Mouse (Mus musculus): ENCODE results near the gene Slc6a18. TPM values are rescaled to one million over a fixed set of nuclear protein-coding genes. Genes with fewer than 3 reads are reported as not detected.

Slc6a18 gene
- polyA plus RNA-seq, 1 experiment from 2014 or later, result 76.6 TPM

GRCm38 (mm10) chr13:73692249-73692868 is 14.5 kb upstream of the Slc6a18 start:
- Histone ChIP-seq H3K9ac (ENCODE audit: low read depth, low read length) (no peak overlapping the region), H3K4me2 (ENCODE audit: low read length) (no peak overlapping the region), H3K36me3 (ENCODE audit: insufficient read depth, low read length) (no peaks in the 10 kb centered on the region), H3K27me3 (ENCODE audit: insufficient read depth, low read length) (no peaks in the 10 kb centered on the region), H3K9me3 (replicated peaks; ENCODE audit: low read length) (no peaks in the 10 kb centered on the region), H3K4me1 (replicated peaks; ENCODE audit: insufficient read depth, low read length) (0 out of 2 replicates have a peak, but pooled peaks cover 5% of the 10 kb centered on the region), H3K4me3 (replicated peaks; ENCODE audit: low read depth, low read length) (no peak overlapping the region), H3K27ac (peak overlapping the region; percentile 77)
- DNase-seq (ENCODE audit: low spot score) (peak; percentile 95), ATAC-seq (replicated peaks; ENCODE audit: low FRiP score, low read depth) (peak; percentile 98)
- WGBS, result 14% methylated on average over 10 of the region's 10 CpGs
- TF ChIP-seq CTCF (IDR thresholded peaks at IDR 0.05; ENCODE audit: low read depth), result peak; percentile 99

- Histone ChIP-seq H3K4me2 (ENCODE audit: low read length) (no peak overlapping the region), H3K27ac (no peak overlapping the region), H3K27me3 (ENCODE audit: insufficient read depth, low read length) (no peaks in the 10 kb centered on the region), H3K9me3 (replicated peaks; ENCODE audit: low read length) (no peaks in the 10 kb centered on the region), H3K4me3 (replicated peaks; ENCODE audit: low read depth, low read length) (no peak overlapping the region), H3K9ac (ENCODE audit: low read depth, low read length) (no peak overlapping the region), H3K36me3 (ENCODE audit: insufficient read depth, low read length) (no peaks in the 10 kb centered on the region), H3K4me1 (replicated peaks; ENCODE audit: insufficient read depth, low read length) (0 out of 2 replicates have a peak, but pooled peaks cover 5% of the 10 kb centered on the region)
- 74% methylated on average over 4 of the region's 4 CpGs for WGBS
- no peak for TF ChIP-seq CTCF (IDR thresholded peaks at IDR 0.05; ENCODE audit: low read depth)
- ATAC-seq (replicated peaks; ENCODE audit: low FRiP score, low read depth) (no peak), DNase-seq (ENCODE audit: low spot score) (no peak)
Observed at GRCm38 (mm10) chr13:73688934-73689333, 11.1 kb upstream of the Slc6a18 start.

- Histone ChIP-seq H3K27ac (no peak overlapping the region), H3K9ac (ENCODE audit: low read depth, low read length) (no peak overlapping the region), H3K36me3 (ENCODE audit: insufficient read depth, low read length) (no peaks in the 10 kb centered on the region), H3K4me3 (replicated peaks; ENCODE audit: low read depth, low read length) (no peak overlapping the region), H3K4me1 (replicated peaks; ENCODE audit: insufficient read depth, low read length) (0 out of 2 replicates have a peak, but pooled peaks cover 5% of the 10 kb centered on the region), H3K27me3 (ENCODE audit: insufficient read depth, low read length) (no peaks in the 10 kb centered on the region), H3K4me2 (ENCODE audit: low read length) (no peak overlapping the region), H3K9me3 (replicated peaks; ENCODE audit: low read length) (no peaks in the 10 kb centered on the region)
- ATAC-seq (replicated peaks; ENCODE audit: low FRiP score, low read depth) (no peak), DNase-seq (ENCODE audit: low spot score) (no peak)
- 37% methylated on average over 3 of the region's 3 CpGs for WGBS
- no peak for TF ChIP-seq CTCF (IDR thresholded peaks at IDR 0.05; ENCODE audit: low read depth)
Observed at GRCm38 (mm10) chr13:73687601-73688000, 9.8 kb upstream of the Slc6a18 start.

GRCm38 (mm10) chr13:73685502-73685901 is 7.7 kb upstream of the Slc6a18 start:
- Histone ChIP-seq H3K9ac (ENCODE audit: low read depth, low read length) (no peak overlapping the region), H3K4me2 (ENCODE audit: low read length) (no peak overlapping the region), H3K36me3 (ENCODE audit: insufficient read depth, low read length) (no peaks in the 10 kb centered on the region), H3K4me3 (replicated peaks; ENCODE audit: low read depth, low read length) (no peak overlapping the region), H3K27me3 (ENCODE audit: insufficient read depth, low read length) (no peaks in the 10 kb centered on the region), H3K4me1 (replicated peaks; ENCODE audit: insufficient read depth, low read length) (no peaks in the 10 kb centered on the region), H3K27ac (no peak overlapping the region), H3K9me3 (replicated peaks; ENCODE audit: low read length) (no peaks in the 10 kb centered on the region)
- no peak for TF ChIP-seq CTCF (IDR thresholded peaks at IDR 0.05; ENCODE audit: low read depth)
- 75% methylated on average over 6 of the region's 6 CpGs for WGBS
- ATAC-seq (replicated peaks; ENCODE audit: low FRiP score, low read depth) (no peak), DNase-seq (ENCODE audit: low spot score) (no peak)

- 66% methylated on average over 1 of the region's 1 CpGs for WGBS
- DNase-seq (ENCODE audit: low spot score), result no peak
- H3K27me3 ChIP-seq (ENCODE audit: insufficient read depth, low read length), result no peaks in the 10 kb centered on the region
Observed at GRCm38 (mm10) chr13:73684412-73684811, 6.6 kb upstream of the Slc6a18 start.

GRCm38 (mm10) chr13:73683682-73684081 is 5.9 kb upstream of the Slc6a18 start:
- no peak overlapping the region for H3K9ac ChIP-seq (ENCODE audit: low read depth, low read length)
- no peak overlapping the region for H3K4me3 ChIP-seq (replicated peaks; ENCODE audit: low read depth, low read length)
- H3K36me3 ChIP-seq (ENCODE audit: insufficient read depth, low read length), result no peaks in the 10 kb centered on the region
- WGBS, result 86% methylated on average over 11 of the region's 11 CpGs
- ATAC-seq (replicated peaks; ENCODE audit: low FRiP score, low read depth) (no peak), DNase-seq (ENCODE audit: low spot score) (no peak)
- H3K4me1 ChIP-seq (replicated peaks; ENCODE audit: insufficient read depth, low read length), result no peaks in the 10 kb centered on the region
- H3K27me3 ChIP-seq (ENCODE audit: insufficient read depth, low read length), result no peaks in the 10 kb centered on the region
- H3K9me3 ChIP-seq (replicated peaks; ENCODE audit: low read length), result no peaks in the 10 kb centered on the region
- TF ChIP-seq CTCF (IDR thresholded peaks at IDR 0.05; ENCODE audit: low read depth), result no peak
- no peak overlapping the region for H3K27ac ChIP-seq
- H3K4me2 ChIP-seq (ENCODE audit: low read length), result no peak overlapping the region

More at GRCm38 (mm10) chr13:73684412-73684811, 6.6 kb upstream of the Slc6a18 start:
- Histone ChIP-seq H3K36me3 (ENCODE audit: insufficient read depth, low read length) (no peaks in the 10 kb centered on the region), H3K4me3 (replicated peaks; ENCODE audit: low read depth, low read length) (no peak overlapping the region), H3K27ac (no peak overlapping the region), H3K9ac (ENCODE audit: low read depth, low read length) (no peak overlapping the region), H3K4me1 (replicated peaks; ENCODE audit: insufficient read depth, low read length) (no peaks in the 10 kb centered on the region), H3K4me2 (ENCODE audit: low read length) (no peak overlapping the region), H3K9me3 (replicated peaks; ENCODE audit: low read length) (no peaks in the 10 kb centered on the region)
- ATAC-seq (replicated peaks; ENCODE audit: low FRiP score, low read depth), result no peak
- no peak for TF ChIP-seq CTCF (IDR thresholded peaks at IDR 0.05; ENCODE audit: low read depth)

GRCm38 (mm10) chr13:73682226-73682625 is 4.4 kb upstream of the Slc6a18 start:
- DNase-seq (ENCODE audit: low spot score) (no peak), ATAC-seq (replicated peaks; ENCODE audit: low FRiP score, low read depth) (no peak)
- no peak overlapping the region for H3K27ac ChIP-seq
- WGBS, result 92% methylated on average over 2 of the region's 2 CpGs
- no peaks in the 10 kb centered on the region for H3K27me3 ChIP-seq (ENCODE audit: insufficient read depth, low read length)
- H3K4me2 ChIP-seq (ENCODE audit: low read length), result no peak overlapping the region
- H3K9me3 ChIP-seq (replicated peaks; ENCODE audit: low read length), result no peaks in the 10 kb centered on the region
- peaks cover 3% of the 10 kb centered on the region; the same call in 1 of the 2 replicates for H3K4me1 ChIP-seq (replicated peaks; ENCODE audit: insufficient read depth, low read length)
- no peak for TF ChIP-seq CTCF (IDR thresholded peaks at IDR 0.05; ENCODE audit: low read depth)
- no peak overlapping the region for H3K9ac ChIP-seq (ENCODE audit: low read depth, low read length)
- H3K36me3 ChIP-seq (ENCODE audit: insufficient read depth, low read length), result no peaks in the 10 kb centered on the region
- H3K4me3 ChIP-seq (replicated peaks; ENCODE audit: low read depth, low read length), result no peak overlapping the region

Measured in kidney, postnatal 0 days (tissue).